In the genomic region with DNA sequence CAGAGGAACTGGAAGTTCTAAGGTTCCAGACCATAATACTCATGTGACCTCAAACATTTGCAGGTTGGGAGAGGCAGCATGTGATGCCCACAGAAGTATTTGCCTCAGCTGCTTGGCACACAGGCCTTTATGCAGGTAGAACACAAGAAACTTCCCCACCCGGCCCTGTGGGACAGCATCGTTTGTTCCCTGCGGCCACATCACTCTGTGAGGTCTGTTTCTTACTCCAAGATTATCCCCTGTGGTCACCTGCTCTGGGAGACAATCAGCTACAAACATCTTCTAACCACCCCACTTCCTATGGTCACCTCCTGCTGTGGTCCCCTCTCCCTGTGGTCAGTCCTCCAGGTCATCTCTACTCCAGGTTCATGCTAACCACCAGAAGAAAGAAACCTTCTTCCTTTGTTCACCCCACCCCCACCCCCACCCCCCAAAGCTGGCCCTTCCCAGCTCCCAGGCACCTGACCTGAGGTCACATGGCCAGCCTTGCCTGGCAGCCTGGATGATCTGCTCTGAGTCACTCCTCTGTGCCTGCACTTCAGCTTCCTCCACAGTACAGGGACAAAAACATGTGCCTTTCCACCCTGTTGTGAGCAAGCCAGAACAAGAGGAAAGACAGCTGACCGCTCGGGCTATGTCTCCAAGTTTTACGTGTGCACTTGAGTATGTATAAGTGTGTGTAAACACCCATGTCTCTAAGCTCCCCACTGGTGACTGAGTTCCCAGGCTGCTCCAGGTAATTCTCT, we compare ENCODE assay signal across 8 mouse cellular contexts. TPM values are rescaled to one million over a fixed set of nuclear protein-coding genes. Genes with fewer than 3 reads are reported as not detected.
A peak's percentile ranks its signal among the peaks of the same experiment; 100 is the strongest.
DNase-seq lines count a peak whose midpoint lies in the region; ATAC-seq and TF ChIP-seq lines count a peak whose summit lies in the region.

No protein-coding gene starts in this region.

- no peaks in the 10 kb centered on the region for H3K9me3 ChIP-seq in ES-E14 (ENCODE audit: control insufficient read depth, insufficient read depth, low read depth, low read length)
- no peaks in the 10 kb centered on the region for H3K9me3 ChIP-seq in lung, embryonic 14.5 days (ENCODE audit: low read depth, low read length)
- H3K9me3 ChIP-seq in hindbrain, embryonic 11.5 days (ENCODE audit: control insufficient read depth, low read length) = no peaks in the 10 kb centered on the region

- peaks cover 21 to 36% of the 10 kb centered on the region in 2 experiments for H3K4me1 ChIP-seq in ES-E14 (ENCODE audit: control insufficient read depth in 2 of 2, insufficient read depth in 2 of 2, low read length in 2 of 2, poor library complexity in 1 of 2)
- peaks cover 15% of the 10 kb centered on the region for H3K4me1 ChIP-seq in lung, embryonic 14.5 days (ENCODE audit: insufficient read depth)
- H3K4me1 ChIP-seq in hindbrain, embryonic 11.5 days (replicated peaks; ENCODE audit: control insufficient read depth, insufficient read depth, low read length) = no peaks in the 10 kb centered on the region

- TF ChIP-seq CTCF in lung, embryonic 14.5 days (IDR thresholded peaks at IDR 0.05; ENCODE audit: low read depth) = no peak

- in situ Hi-C loops in ES-E14 (cut with MboI; ENCODE audit: low sequenced_read_pairs in 2 of 2, unreplicated experiment in 2 of 2) = no loop called here

- H3K27ac ChIP-seq in ES-E14 (ENCODE audit: insufficient read depth, low read depth, low read length, poor library complexity, severe bottlenecking) = peak overlapping the region; percentile 35
- H3K27ac ChIP-seq in lung, embryonic 14.5 days (ENCODE audit: low read depth) = peak overlapping the region; percentile 60; the same call in 1 of the 2 replicates
- H3K27ac ChIP-seq in hindbrain, embryonic 11.5 days (ENCODE audit: low read depth, low read length) = no peak overlapping the region

- no peak for DNase-seq in ES-E14 (ENCODE audit: low read depth, low spot score)
- peak; percentile 72 to 78 for DNase-seq in adrenal gland, postnatal 36 days
- DNase-seq in heart, postnatal 4 days = peak; percentile 67
- DNase-seq in lung, embryonic 14.5 days = no peak
- no peak for DNase-seq in layer of hippocampus, postnatal 14 days (ENCODE audit: low spot score in 2 of 2)
- DNase-seq in spleen, postnatal 36 days (ENCODE audit: low spot score in 2 of 2) = no peak
- no peak for DNase-seq in embryo, embryonic 10.5 days (ENCODE audit: low spot score)
- DNase-seq in hindbrain, embryonic 11.5 days (ENCODE audit: low spot score) = no peak

- 64% methylated on average over 6 of the region's 6 CpGs for WGBS in lung, embryonic 14.5 days
- 88% methylated on average over 6 of the region's 6 CpGs for WGBS in hindbrain, embryonic 11.5 days

- H3K4me2 ChIP-seq in lung, embryonic 14.5 days = no peak overlapping the region
- no peak overlapping the region for H3K4me2 ChIP-seq in hindbrain, embryonic 11.5 days (replicated peaks; ENCODE audit: low read depth, low read length)

- no peak for ATAC-seq in lung, embryonic 14.5 days (ENCODE audit: insufficient read depth)
- no peak for ATAC-seq in hindbrain, embryonic 11.5 days (ENCODE audit: low FRiP score)

- H3K27me3 ChIP-seq in lung, embryonic 14.5 days (ENCODE audit: insufficient read depth, low read length) = no peaks in the 10 kb centered on the region
- no peaks in the 10 kb centered on the region for H3K27me3 ChIP-seq in hindbrain, embryonic 11.5 days (ENCODE audit: control insufficient read depth, insufficient read depth, low read length)

- peak overlapping the region; percentile 13; the same call in 1 of the 2 replicates for H3K9ac ChIP-seq in ES-E14 (ENCODE audit: insufficient read depth, low read depth, low read length, poor library complexity, severe bottlenecking)
- no peak overlapping the region for H3K9ac ChIP-seq in lung, embryonic 14.5 days
- H3K9ac ChIP-seq in hindbrain, embryonic 11.5 days (ENCODE audit: low read depth, low read length) = no peak overlapping the region

- H3K36me3 ChIP-seq in ES-E14 (ENCODE audit: control insufficient read depth, insufficient read depth, low read length, poor library complexity, severe bottlenecking) = no peaks in the 10 kb centered on the region
- no peaks in the 10 kb centered on the region for H3K36me3 ChIP-seq in lung, embryonic 14.5 days (ENCODE audit: insufficient read depth)
- no peaks in the 10 kb centered on the region for H3K36me3 ChIP-seq in hindbrain, embryonic 11.5 days (ENCODE audit: control insufficient read depth, insufficient read depth, low read length)

- H3K4me3 ChIP-seq in ES-E14 (ENCODE audit: insufficient read depth in 1 of 2, low read depth in 1 of 2, low read length in 2 of 2, poor library complexity in 1 of 2, severe bottlenecking in 1 of 2) = no peak overlapping the region
- H3K4me3 ChIP-seq in lung, embryonic 14.5 days (ENCODE audit: low read depth, low read length) = no peak overlapping the region
- no peak overlapping the region for H3K4me3 ChIP-seq in hindbrain, embryonic 11.5 days (ENCODE audit: low read depth, low read length)

TF ChIP-seq in ES-E14, 5 proteins besides CTCF, POLR2A, EP300 and RAD21:
- TF ChIP-seq ZC3H11A (IDR thresholded peaks at IDR 0.05; ENCODE audit: borderline replicate concordance, low read depth, low read length) (no peak), HCFC1 (IDR thresholded peaks at IDR 0.05; ENCODE audit: borderline replicate concordance, insufficient read depth, low read length) (no peak), ZNF384 (IDR thresholded peaks at IDR 0.05; ENCODE audit: low read depth, low read length) (no peak), CHD2 (IDR thresholded peaks at IDR 0.05; ENCODE audit: low read depth, low read length) (no peak), MAFK (IDR thresholded peaks at IDR 0.05; ENCODE audit: insufficient read depth, low read depth, low read length) (no peak)

RNA-seq across cellular contexts. Expression of a gene that starts 21.1 kb away (rescaled TPM):
- 35.0 and 41.2 TPM in 2 replicates for total RNA-seq in ES-E14 (2012; rRNA removed)
- 100 to 1,000 TPM; 124 to 127 TPM for total RNA-seq in adrenal gland, postnatal 36 days (2021)
- 10 to 100 TPM; 74.3 to 79.7 TPM for total RNA-seq in heart, postnatal 4 days (2021)
- 25.0 and 26.2 TPM in 2 replicates for polyA plus RNA-seq in lung, embryonic 14.5 days (2014; fragmentation: Nextera tagmentation; extraction: Ambion mirVana)
- 10 to 100 TPM; 16.1 to 16.7 TPM for total RNA-seq in layer of hippocampus, postnatal 14 days (2021)
- 12.9 and 17.9 TPM in 2 replicates for polyA plus RNA-seq in hindbrain, embryonic 11.5 days (2014; fragmentation: Nextera tagmentation; extraction: Ambion mirVana)

Comparison
In these comparisons a context has a peak if more than half of its experiments do, and no peak if none do; other contexts are left out.
1. DNase-seq: peak in adrenal gland, postnatal 36 days (2 of 2) and heart, postnatal 4 days (single experiment); none in ES-E14 (single experiment), lung, embryonic 14.5 days (single experiment), layer of hippocampus, postnatal 14 days (0 of 2), spleen, postnatal 36 days (0 of 2), embryo, embryonic 10.5 days (single experiment) and hindbrain, embryonic 11.5 days (single experiment).